Mouse (Mus musculus) erythroblast, embryonic 14.5 days (primary cell): ENCODE data around the gene Abhd10.

ENCODE experiments used
- GATA1 ChIP-seq: IDR thresholded peaks from 2 replicates; pipeline ENCODE4 v1.6.1; 2012; ENCODE audit warnings: low read length, inconsistent platforms, mixed read lengths
- TAL1 ChIP-seq: IDR thresholded peaks from 3 replicates; pipeline ENCODE4 v1.6.1; 2012; ENCODE audit warnings: low read length, inconsistent platforms, mixed read lengths

DNA sequence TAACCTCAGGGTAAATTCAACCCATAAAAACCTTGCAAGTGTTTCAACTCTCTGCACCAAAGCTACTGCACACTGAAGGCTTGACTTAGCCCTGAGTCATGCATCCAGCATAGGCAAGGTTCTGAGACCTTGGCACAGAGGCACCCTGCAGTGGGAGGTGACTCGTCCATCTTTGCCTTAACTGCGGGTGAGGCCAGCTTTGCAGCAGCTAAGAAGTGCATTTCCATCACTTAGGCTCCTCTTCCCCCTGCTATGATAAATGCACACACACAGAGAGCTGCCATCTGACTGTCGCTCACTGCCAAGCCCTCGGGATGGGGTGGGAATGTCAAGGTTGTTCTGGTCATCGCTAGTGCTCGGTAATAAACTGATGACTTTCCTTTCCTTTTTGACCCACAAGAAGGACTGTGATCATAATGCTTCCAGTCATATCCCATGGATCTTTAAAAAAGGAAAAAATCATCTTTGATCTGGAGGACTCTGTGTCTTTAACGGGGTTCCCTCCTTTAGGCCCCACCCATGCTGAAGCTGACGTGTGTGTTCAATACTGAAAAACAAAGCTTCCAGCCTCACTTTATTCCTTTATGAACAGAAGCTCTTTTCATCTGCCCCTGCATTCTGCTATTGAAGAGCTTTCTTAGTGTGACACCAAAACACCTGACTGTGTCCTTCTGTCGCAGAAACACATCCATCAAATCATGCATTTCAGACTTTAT, 47.2 kb downstream of the Abhd10 start:
- TF ChIP-seq GATA1 (no peak), TAL1 (no peak)
